Mouse (Mus musculus) retina, adult 2 months (tissue): ENCODE data around the gene Fpgs.

Experiments
- DNase-seq: peaks from one replicate; pipeline ENCODE4 v3.0.0-alpha.2; 2012; ENCODE audit warnings: low read depth, low spot score

The Fpgs gene

DNA sequence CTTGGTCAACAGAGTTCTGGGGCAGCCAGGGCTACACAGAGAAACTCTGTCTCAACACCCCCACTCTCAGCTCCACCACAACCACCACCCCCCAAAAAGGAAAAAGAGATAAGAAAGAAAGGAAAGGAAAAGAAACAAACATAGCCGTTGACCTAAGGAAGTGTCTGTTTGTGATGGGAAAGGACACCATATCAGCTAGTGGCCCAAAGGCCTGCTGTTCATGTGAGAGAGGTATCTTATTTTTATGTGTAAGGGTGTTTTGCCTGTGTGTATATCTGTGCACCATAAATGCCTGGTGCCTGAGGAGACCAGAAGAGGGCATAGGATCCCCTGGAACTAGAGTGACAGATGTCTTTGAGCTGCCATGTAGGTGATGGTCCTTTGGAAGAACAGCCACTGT, 64.3 kb downstream of the Fpgs start:
- no peak for DNase-seq

DNA sequence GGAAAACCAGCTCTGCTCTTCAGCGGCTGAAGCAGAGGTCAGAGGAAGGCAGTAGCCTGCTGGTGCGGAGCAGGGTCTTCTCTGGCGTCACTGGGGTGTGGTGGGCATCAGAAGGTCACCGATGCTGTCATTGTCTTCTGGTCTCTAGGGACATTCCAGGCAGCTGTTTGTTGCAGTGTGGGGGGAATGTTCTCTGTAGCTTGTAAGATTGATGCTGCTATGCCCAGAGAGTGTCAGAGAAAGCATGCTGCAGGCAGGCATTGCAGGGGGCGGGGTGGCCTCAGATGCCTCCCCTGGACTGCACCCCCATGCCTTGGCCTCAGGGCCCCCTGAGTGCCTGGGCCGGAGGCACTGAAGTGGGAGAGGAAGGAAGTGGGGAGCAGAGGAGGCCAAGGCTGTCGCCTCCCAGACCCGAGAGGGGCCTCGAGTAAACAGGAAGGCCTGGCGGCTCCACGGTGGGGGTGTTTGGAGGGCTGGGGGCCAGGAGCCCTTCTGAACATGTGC, 66.1 kb downstream of the Fpgs start:
- no peak for DNase-seq

GRCm38 (mm10) chr2:32636617-32637016, 67.3 kb downstream of the Fpgs start:
- DNase-seq: no peak

- no peak for DNase-seq
Observed at GRCm38 (mm10) chr2:32634277-32635105, 69.5 kb downstream of the Fpgs start.

DNA sequence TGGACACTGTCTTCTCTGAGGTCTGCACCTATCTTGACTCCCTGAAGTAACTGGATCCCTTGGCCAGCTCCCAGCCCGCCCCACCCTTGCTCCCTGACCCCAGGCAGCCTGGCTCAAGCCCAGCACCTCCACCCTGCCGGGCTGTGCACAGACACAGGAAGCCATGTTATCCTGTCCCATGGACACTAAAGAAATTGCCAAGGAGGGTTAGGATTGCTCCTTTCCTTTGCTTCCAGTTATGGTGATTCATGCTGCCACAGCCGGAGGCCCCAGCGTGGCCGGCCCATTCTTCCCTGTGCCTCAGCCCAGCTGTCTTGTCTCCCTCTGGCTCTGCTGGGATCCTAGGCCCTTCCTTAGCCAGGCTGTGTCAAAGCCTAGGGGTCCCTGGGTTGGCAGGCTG, 70.3 kb downstream of the Fpgs start:
- no peak for DNase-seq
